Mouse (Mus musculus): ENCODE data around the gene Cdc42bpg. TPM values are rescaled to one million over a fixed set of nuclear protein-coding genes. Genes with fewer than 3 reads are reported as not detected.
"Not testable (repeated sequence)": the region's sequence is repeated elsewhere in the genome, so short reads cannot be mapped to it uniquely, and the experiment has no call there.

The Cdc42bpg gene
- polyA plus RNA-seq, 1 experiment from 2014 or later, result 1.3 TPM

GRCm38 (mm10) chr19:6283001-6283400 is 23.3 kb upstream of the Cdc42bpg start:
- H3K79me2 ChIP-seq (ENCODE audit: inconsistent target), result peaks cover 100% of the 10 kb centered on the region
- WGBS (ENCODE audit: missing documents), result 80% methylated on average over 5 of the region's 5 CpGs
- no peak overlapping the region for H3K4me3 ChIP-seq (ENCODE audit: inconsistent target)
- H3K36me3 ChIP-seq (ENCODE audit: inconsistent target), result peaks cover 47% of the 10 kb centered on the region
- H3K27ac ChIP-seq, result no peak overlapping the region

GRCm38 (mm10) chr19:6284502-6284901 is 21.8 kb upstream of the Cdc42bpg start:
- Histone ChIP-seq H3K27ac (no peak overlapping the region), H3K36me3 (ENCODE audit: inconsistent target) (peaks cover 47% of the 10 kb centered on the region)
- 94% methylated on average over 12 of the region's 12 CpGs for WGBS (ENCODE audit: missing documents)

GRCm38 (mm10) chr19:6285226-6285625 is 21.0 kb upstream of the Cdc42bpg start:
- Histone ChIP-seq H3K27ac (no peak overlapping the region), H3K79me2 (ENCODE audit: inconsistent target) (peaks cover 100% of the 10 kb centered on the region), H3K4me3 (ENCODE audit: inconsistent target) (no peak overlapping the region), H3K36me3 (ENCODE audit: inconsistent target) (peaks cover 47% of the 10 kb centered on the region)
- WGBS (ENCODE audit: missing documents), result 87% methylated on average over 8 of the region's 8 CpGs

More at GRCm38 (mm10) chr19:6284502-6284901, 21.8 kb upstream of the Cdc42bpg start:
- peaks cover 100% of the 10 kb centered on the region for H3K79me2 ChIP-seq (ENCODE audit: inconsistent target)
- no peak overlapping the region for H3K4me3 ChIP-seq (ENCODE audit: inconsistent target)

GRCm38 (mm10) chr19:6285632-6286433 is 20.4 kb upstream of the Cdc42bpg start:
- peaks cover 45% of the 10 kb centered on the region for H3K36me3 ChIP-seq (ENCODE audit: inconsistent target)
- 89% methylated on average over 7 of the region's 7 CpGs for WGBS (ENCODE audit: missing documents)
- peaks cover 100% of the 10 kb centered on the region for H3K79me2 ChIP-seq (ENCODE audit: inconsistent target)
- H3K27ac ChIP-seq, result no peak overlapping the region
- H3K4me3 ChIP-seq (ENCODE audit: inconsistent target), result no peak overlapping the region

- Histone ChIP-seq H3K36me3 (ENCODE audit: inconsistent target) (peaks cover 36% of the 10 kb centered on the region), H3K27ac (no peak overlapping the region), H3K79me2 (ENCODE audit: inconsistent target) (peaks cover 100% of the 10 kb centered on the region), H3K4me3 (ENCODE audit: inconsistent target) (no peak overlapping the region)
- 97% methylated on average over 18 of the region's 19 CpGs for WGBS (ENCODE audit: missing documents)
Observed at GRCm38 (mm10) chr19:6286434-6287401, 19.5 kb upstream of the Cdc42bpg start.

- Histone ChIP-seq H3K27ac (no peak overlapping the region), H3K79me2 (ENCODE audit: inconsistent target) (peaks cover 92% of the 10 kb centered on the region), H3K4me3 (ENCODE audit: inconsistent target) (no peak overlapping the region), H3K36me3 (ENCODE audit: inconsistent target) (peaks cover 22% of the 10 kb centered on the region)
- 82% methylated on average over 13 of the region's 13 CpGs for WGBS (ENCODE audit: missing documents)
Observed at GRCm38 (mm10) chr19:6288236-6288894, 17.9 kb upstream of the Cdc42bpg start.

- WGBS (ENCODE audit: missing documents), result 96% methylated on average over 14 of the region's 14 CpGs
- H3K79me2 ChIP-seq (ENCODE audit: inconsistent target), result peaks cover 87% of the 10 kb centered on the region
- H3K27ac ChIP-seq, result no peak overlapping the region
- no peak overlapping the region for H3K4me3 ChIP-seq (ENCODE audit: inconsistent target)
- peaks cover 13% of the 10 kb centered on the region for H3K36me3 ChIP-seq (ENCODE audit: inconsistent target)
Observed at GRCm38 (mm10) chr19:6289696-6290238, 16.5 kb upstream of the Cdc42bpg start.

GRCm38 (mm10) chr19:6290720-6291116 is 15.5 kb upstream of the Cdc42bpg start:
- Histone ChIP-seq H3K27ac (peak overlapping the region; percentile 91), H3K79me2 (ENCODE audit: inconsistent target) (peaks cover 87% of the 10 kb centered on the region)
- not testable (repeated sequence) for H3K4me3 ChIP-seq (ENCODE audit: inconsistent target); H3K36me3 ChIP-seq (ENCODE audit: inconsistent target)
- WGBS (ENCODE audit: missing documents), result 100% methylated on average over 5 of the region's 6 CpGs

GRCm38 (mm10) chr19:6291117-6291781 is 15.0 kb upstream of the Cdc42bpg start:
- no peak overlapping the region for H3K4me3 ChIP-seq (ENCODE audit: inconsistent target)
- H3K27ac ChIP-seq, result peak overlapping the region; percentile 91
- peaks cover 5% of the 10 kb centered on the region; the same call in 1 of the 2 replicates for H3K36me3 ChIP-seq (ENCODE audit: inconsistent target)
- 72% methylated on average over 7 of the region's 10 CpGs for WGBS (ENCODE audit: missing documents)
- H3K79me2 ChIP-seq (ENCODE audit: inconsistent target), result peaks cover 87% of the 10 kb centered on the region

GRCm38 (mm10) chr19:6292262-6292661 is 14.0 kb upstream of the Cdc42bpg start:
- H3K27ac ChIP-seq, result peak overlapping the region; percentile 91
- peaks cover 3% of the 10 kb centered on the region; the same call in 1 of the 2 replicates for H3K36me3 ChIP-seq (ENCODE audit: inconsistent target)
- WGBS (ENCODE audit: missing documents), result 96% methylated on average over 5 of the region's 5 CpGs
- H3K4me3 ChIP-seq (ENCODE audit: inconsistent target), result no peak overlapping the region
- H3K79me2 ChIP-seq (ENCODE audit: inconsistent target), result peaks cover 77% of the 10 kb centered on the region

GRCm38 (mm10) chr19:6294301-6294700 is 12.0 kb upstream of the Cdc42bpg start:
- WGBS (ENCODE audit: missing documents), result 97% methylated on average over 11 of the region's 17 CpGs
- peaks cover 3% of the 10 kb centered on the region; the same call in 1 of the 2 replicates for H3K36me3 ChIP-seq (ENCODE audit: inconsistent target)
- peaks cover 71% of the 10 kb centered on the region for H3K79me2 ChIP-seq (ENCODE audit: inconsistent target)
- no peak overlapping the region for H3K4me3 ChIP-seq (ENCODE audit: inconsistent target)
- peak overlapping the region; percentile 91 for H3K27ac ChIP-seq

GRCm38 (mm10) chr19:6296551-6297210 is 9.6 kb upstream of the Cdc42bpg start:
- 78% methylated on average over 5 of the region's 5 CpGs for WGBS (ENCODE audit: missing documents)
- Histone ChIP-seq H3K79me2 (ENCODE audit: inconsistent target) (peaks cover 47% of the 10 kb centered on the region), H3K36me3 (ENCODE audit: inconsistent target) (peaks cover 3% of the 10 kb centered on the region; the same call in 1 of the 2 replicates), H3K27ac (peak overlapping the region; percentile 99), H3K4me3 (ENCODE audit: inconsistent target) (no peak overlapping the region)

- H3K27ac ChIP-seq, result peak overlapping the region; percentile 99
- H3K36me3 ChIP-seq (ENCODE audit: inconsistent target), result peaks cover 3% of the 10 kb centered on the region; the same call in 1 of the 2 replicates
- 2% methylated on average over 9 of the region's 9 CpGs for WGBS (ENCODE audit: missing documents)
- peaks cover 38% of the 10 kb centered on the region for H3K79me2 ChIP-seq (ENCODE audit: inconsistent target)
- no peak overlapping the region for H3K4me3 ChIP-seq (ENCODE audit: inconsistent target)
Observed at GRCm38 (mm10) chr19:6297641-6298040, 8.6 kb upstream of the Cdc42bpg start.

All from macrophage (primary cell).